In genomic region chr4:133423108-133423507, GRCm38 (mm10) we compare ENCODE assay signal across 9 mouse cellular contexts. TPM values are rescaled to one million over a fixed set of nuclear protein-coding genes. Genes with fewer than 3 reads are reported as not detected.
DNase-seq lines count a peak whose midpoint lies in the region; ATAC-seq and TF ChIP-seq lines count a peak whose summit lies in the region.
"Had no signal": no experiment of that assay in that cellular context is flagged by ENCODE, and none has a peak within 500 bp of the region (broad histone marks: within the 10 kb centered on the region; RNA-seq: fewer than 3 reads in every experiment).

No protein-coding gene starts in this region.

- TF ChIP-seq POLR2A in lung, adult 2 months (IDR thresholded peaks at IDR 0.05; ENCODE audit: borderline replicate concordance, extremely low read depth, low read depth, low read length), result no peak

- H3K27me3 ChIP-seq in intestine, embryonic 14.5 days (replicated peaks; ENCODE audit: control insufficient read depth, insufficient read depth, low read length), result no peaks in the 10 kb centered on the region
- H3K27me3 ChIP-seq: liver, embryonic 15.5 days had no signal

- 49% methylated on average over 6 of the region's 6 CpGs for WGBS in intestine, embryonic 14.5 days
- WGBS in lung, adult 2 months, result 59% methylated on average over 6 of the region's 6 CpGs

- H3K36me3 ChIP-seq in intestine, embryonic 14.5 days (ENCODE audit: control insufficient read depth, insufficient read depth, low read length), result peaks cover 34% of the 10 kb centered on the region

- H3K4me3 ChIP-seq in intestine, embryonic 14.5 days (ENCODE audit: low read depth, low read length), result no peak overlapping the region
- H3K4me3 ChIP-seq in lung, adult 2 months (replicated peaks; ENCODE audit: extremely low read depth, low read depth, low read length), result no peak overlapping the region
- H3K4me3 ChIP-seq: liver, embryonic 15.5 days had no signal

- H3K4me1 ChIP-seq in intestine, embryonic 14.5 days (replicated peaks; ENCODE audit: control insufficient read depth, insufficient read depth, low read length), result no peaks in the 10 kb centered on the region
- H3K4me1 ChIP-seq in lung, adult 2 months (ENCODE audit: control insufficient read depth, insufficient read depth, low read length), result no peaks in the 10 kb centered on the region

- H3K27ac ChIP-seq in intestine, embryonic 14.5 days (ENCODE audit: low read depth), result no peak overlapping the region
- H3K27ac ChIP-seq: liver, embryonic 15.5 days had no signal

- peak; percentile 61 to 62 for DNase-seq in left cerebral cortex, adult 18-20 months (ENCODE audit: low spot score in 2 of 2)
- no peak for DNase-seq in left cerebral cortex, adult 11 months (ENCODE audit: low spot score)
- peak; percentile 66 for DNase-seq in NIH3T3 (ENCODE audit: low read depth)
- DNase-seq in embryo, embryonic 11 days, result peak; percentile 55
- DNase-seq in intestine, embryonic 14.5 days (ENCODE audit: low spot score), result peak; percentile 77
- peak; percentile 44 for DNase-seq in lung, adult 2 months
- DNase-seq in retina, postnatal 7 days (ENCODE audit: low read depth, low spot score), result peak; percentile 48
- no peak for DNase-seq in urinary bladder, adult 18-20 months (ENCODE audit: low spot score in 2 of 2)

- no peaks in the 10 kb centered on the region for H3K9me3 ChIP-seq in intestine, embryonic 14.5 days (ENCODE audit: control insufficient read depth, low read length)
- H3K9me3 ChIP-seq: liver, embryonic 15.5 days had no signal

- no peak overlapping the region for H3K4me2 ChIP-seq in intestine, embryonic 14.5 days (ENCODE audit: low read length)
- H3K4me2 ChIP-seq: liver, embryonic 15.5 days had no signal

- H3K9ac ChIP-seq in intestine, embryonic 14.5 days (ENCODE audit: low read length), result no peak overlapping the region
- H3K9ac ChIP-seq: liver, embryonic 15.5 days had no signal

- TF ChIP-seq CTCF in lung, adult 2 months (IDR thresholded peaks at IDR 0.05; ENCODE audit: insufficient read depth, low read length), result peak; percentile 81

- ATAC-seq in intestine, embryonic 14.5 days (replicated peaks; ENCODE audit: low FRiP score, low TSS enrichment, low read depth), result peak; percentile 30; the same call in 1 of the 2 replicates

RNA-seq across cellular contexts. Expression of gene Slc9a1, which starts 53.6 kb away (rescaled TPM):
- total RNA-seq in left cerebral cortex, adult 18-20 months (2021), result 10 to 100 TPM; 46.3 to 47.9 TPM
- 11.0 and 11.6 TPM in 2 replicates for polyA plus RNA-seq in intestine, embryonic 14.5 days (2014; fragmentation: Nextera tagmentation; extraction: Ambion mirVana)
- polyA plus RNA-seq in lung, adult 2 months (2012; rRNA removed), result 39.9 and 40.4 TPM in 2 replicates

RNA-seq across cellular contexts. Expression of gene Tent5b, which starts 56.8 kb away (rescaled TPM):
- under 1 TPM in 1 of 2 experiments, not detected in 1; 0.14 TPM for total RNA-seq in left cerebral cortex, adult 18-20 months (2021)
- 0.23 and 0.38 TPM in 2 replicates for polyA plus RNA-seq in intestine, embryonic 14.5 days (2014; fragmentation: Nextera tagmentation; extraction: Ambion mirVana)
- 21.3 and 23.1 TPM in 2 replicates for polyA plus RNA-seq in lung, adult 2 months (2012; rRNA removed)

Comparison
In these comparisons a context has a peak if more than half of its experiments do, and no peak if none do; other contexts are left out.
1. DNase-seq: peak in left cerebral cortex, adult 18-20 months (2 of 2), NIH3T3 (single experiment), embryo, embryonic 11 days (single experiment), intestine, embryonic 14.5 days (single experiment), lung, adult 2 months (single experiment) and retina, postnatal 7 days (single experiment); none in left cerebral cortex, adult 11 months (single experiment) and urinary bladder, adult 18-20 months (0 of 2).
2. RNA of gene Tent5b, which starts 56.8 kb away (polyA plus RNA-seq): 21.3 to 23.1 TPM in lung, adult 2 months; 0.23 to 0.38 TPM in intestine, embryonic 14.5 days; every median in the first group is over 10 times any median in the second.